Mouse (Mus musculus): ENCODE measurements around the gene Gm47289.

Gene Gm47289

GRCm38 (mm10) chr9:119158861-119159260, at the start of gene Gm47289:
Gene Gm47289 (plus strand): TSS chr9:119159161.
- in situ Hi-C loops (cut with MseI, MboI) = no loop called here

GRCm38 (mm10) chr9:119109685-119110353, 49.1 kb upstream of the Gm47289 start:
- in situ Hi-C loops (cut with MseI, MboI) = no loop called here

- in situ Hi-C loops (cut with MseI, MboI) = no loop called here
Observed at GRCm38 (mm10) chr9:119110640-119111039, 48.3 kb upstream of the Gm47289 start.

GRCm38 (mm10) chr9:119114911-119115310, 44.0 kb upstream of the Gm47289 start:
- in situ Hi-C loops (cut with MseI, MboI) = no loop called here

- in situ Hi-C loops (cut with MseI, MboI) = no loop called here
Observed at GRCm38 (mm10) chr9:119119409-119120167, 39.4 kb upstream of the Gm47289 start.

- in situ Hi-C loops (cut with MseI, MboI) = no loop called here
Observed at GRCm38 (mm10) chr9:119120168-119120560, 38.8 kb upstream of the Gm47289 start.

GRCm38 (mm10) chr9:119122596-119123369, 36.2 kb upstream of the Gm47289 start:
- in situ Hi-C loops (cut with MseI, MboI) = no loop called here

- in situ Hi-C loops (cut with MseI, MboI) = no loop called here
Observed at GRCm38 (mm10) chr9:119128436-119129181, 30.4 kb upstream of the Gm47289 start.

GRCm38 (mm10) chr9:119130692-119131091, 28.3 kb upstream of the Gm47289 start:
- in situ Hi-C loops (cut with MseI, MboI) = no loop called here

- in situ Hi-C loops (cut with MseI, MboI) = no loop called here
Observed at GRCm38 (mm10) chr9:119138836-119139235, 20.1 kb upstream of the Gm47289 start.

- in situ Hi-C loops (cut with MseI, MboI) = no loop called here
Observed at GRCm38 (mm10) chr9:119142066-119142465, 16.9 kb upstream of the Gm47289 start.

GRCm38 (mm10) chr9:119143372-119143771, 15.6 kb upstream of the Gm47289 start:
- in situ Hi-C loops (cut with MseI, MboI) = no loop called here

GRCm38 (mm10) chr9:119144696-119145095, 14.3 kb upstream of the Gm47289 start:
- in situ Hi-C loops (cut with MseI, MboI) = no loop called here

GRCm38 (mm10) chr9:119145137-119145536, 13.8 kb upstream of the Gm47289 start:
- in situ Hi-C loops (cut with MseI, MboI) = no loop called here

- in situ Hi-C loops (cut with MseI, MboI) = no loop called here
Observed at GRCm38 (mm10) chr9:119145638-119146037, 13.3 kb upstream of the Gm47289 start.

- in situ Hi-C loops (cut with MseI, MboI) = no loop called here
Observed at GRCm38 (mm10) chr9:119146098-119146770, 12.7 kb upstream of the Gm47289 start.

GRCm38 (mm10) chr9:119149601-119150000, 9.4 kb upstream of the Gm47289 start:
- in situ Hi-C loops (cut with MseI, MboI) = no loop called here

GRCm38 (mm10) chr9:119151751-119152150, 7.2 kb upstream of the Gm47289 start:
- in situ Hi-C loops (cut with MseI, MboI) = no loop called here

GRCm38 (mm10) chr9:119155416-119155815, 3.5 kb upstream of the Gm47289 start:
- in situ Hi-C loops (cut with MseI, MboI) = no loop called here

GRCm38 (mm10) chr9:119155826-119156225, 3.1 kb upstream of the Gm47289 start:
- in situ Hi-C loops (cut with MseI, MboI) = no loop called here

All from mouse trophoblast stem cell (cell line).